Mouse (Mus musculus) forebrain, postnatal 0 days (tissue): ENCODE data around the gene Mdm4. TPM values are rescaled to one million over a fixed set of nuclear protein-coding genes. Genes with fewer than 3 reads are reported as not detected.

Experiments used
- ATAC-seq: fragments of 200-750 bp; cut with Nextera tagmentation; 2 replicates; pipeline ENCODE4 v1.8.0; 2017; ENCODE audit warnings: mild to moderate bottlenecking, moderate library complexity
- DNase-seq: peaks from one replicate; pipeline ENCODE4 v3.0.0-alpha.2; 2015
- H3K27ac ChIP-seq: fragments of 300-500 bp; sonication (generic); 2 replicates; pipeline ENCODE4 v1.5.1; 2014; ENCODE audit warnings: low read depth, mild to moderate bottlenecking, antibody characterized with exemption, low read length, moderate library complexity, mixed read lengths
- H3K27me3 ChIP-seq: fragments of 300-500 bp; sonication (generic); 2 replicates; pipeline ENCODE4 v1.6.1; 2014; ENCODE audit warnings: mild to moderate bottlenecking, low read length, mixed read lengths; ENCODE audit not compliant: insufficient read depth
- H3K36me3 ChIP-seq: fragments of 300-500 bp; sonication (generic); 2 replicates; pipeline ENCODE4 v1.6.1; 2014; ENCODE audit warnings: mild to moderate bottlenecking, moderate library complexity; ENCODE audit not compliant: insufficient read depth
- H3K4me1 ChIP-seq: fragments of 300-500 bp; sonication (generic); 2 replicates; pipeline ENCODE4 v1.6.1; 2014; ENCODE audit warnings: antibody characterized with exemption; ENCODE audit not compliant: insufficient read depth
- H3K4me2 ChIP-seq: fragments of 300-500 bp; sonication (generic); 2 replicates; pipeline ENCODE4 v1.6.1; 2014; ENCODE audit warnings: low read depth, mild to moderate bottlenecking, moderate library complexity
- H3K4me3 ChIP-seq: fragments of 300-500 bp; sonication (generic); 2 replicates; pipeline ENCODE4 v1.5.1; 2014; ENCODE audit warnings: low read depth, low read length, mixed read lengths
- H3K9ac ChIP-seq: fragments of 300-500 bp; sonication (generic); 2 replicates; pipeline ENCODE4 v1.6.1; 2014; ENCODE audit warnings: mild to moderate bottlenecking
- H3K9me3 ChIP-seq: fragments of 300-500 bp; sonication (generic); 2 replicates; pipeline ENCODE4 v1.6.1; 2016; ENCODE audit warnings: low read length
- CTCF ChIP-seq: sonication (generic); IDR thresholded peaks from 2 replicates; pipeline ENCODE4 v1.5.1; 2016; ENCODE audit warnings: antibody characterized with exemption, control low read depth, low read depth
- WGBS: fragments of 180-500 bp; shearing (Covaris S2); extraction: QIAGEN DNeasy Blood & Tissue Kit; methylation state at CpG from one replicate; pipeline ENCODE4 v1.1.7; 2014; 5-methylcytosine and 5-hydroxymethylcytosine counted together
- polyA plus RNA-seq: library from polyadenylated mRNA; unstranded; fragments of >200 nt; fragmentation: Nextera tagmentation; extraction: Ambion mirVana; gene quantifications from 2 replicates; pipeline ENCODE4 v1.2.1, GENCODE M21; 2015
- total RNA-seq: library from RNA; depleted of rRNA; stranded (reverse); fragments of >200 nt; gene quantifications from 2 replicates; pipeline ENCODE4 v1.2.3, GENCODE M21; 2014

Mdm4 gene
- total and polyA plus RNA-seq, 2 experiments from 2014 or later, result 27.4 to 74.8 TPM

DNA sequence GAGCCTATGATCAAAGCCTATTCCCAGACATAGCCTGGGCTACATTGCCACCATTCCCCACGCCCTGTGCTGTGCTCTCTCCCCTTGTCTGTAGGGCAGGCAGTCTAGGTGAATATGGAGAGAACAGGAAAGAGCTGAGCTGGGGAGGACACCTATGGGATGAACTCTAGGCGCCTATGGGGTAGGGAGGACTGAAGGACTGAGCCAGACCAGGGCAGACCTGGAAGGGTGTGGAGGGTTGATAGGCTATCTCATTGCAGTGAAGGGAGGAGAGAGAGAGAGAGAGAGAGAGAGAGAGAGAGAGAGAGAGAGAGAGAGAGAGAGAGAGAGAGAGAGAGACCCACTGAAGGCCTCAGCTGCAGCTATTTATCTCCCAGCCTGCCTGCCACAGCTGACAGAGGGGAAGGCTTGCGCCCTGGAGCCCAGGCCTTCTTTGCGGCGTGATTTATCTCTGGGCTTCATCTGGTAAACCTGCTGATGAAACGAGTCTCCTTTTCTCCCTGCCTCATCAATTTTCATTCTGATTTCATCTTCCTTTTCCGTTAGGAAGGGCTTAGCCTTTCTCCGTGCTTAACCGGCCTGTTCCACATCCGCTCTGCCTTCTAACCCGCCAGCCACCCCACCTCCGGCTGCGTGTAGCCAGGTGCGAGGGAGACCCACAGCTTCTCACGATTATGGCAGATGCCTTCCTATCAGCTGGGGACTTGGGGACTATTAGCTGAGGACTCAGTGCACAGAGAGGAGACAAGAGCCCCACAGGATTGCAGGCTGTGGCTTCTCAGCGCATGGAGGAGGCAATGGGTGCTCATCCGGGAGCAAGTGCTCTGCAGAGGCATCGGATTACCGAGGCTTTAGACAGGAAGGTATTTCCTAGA lies 102.1 kb downstream of the Mdm4 start:
- DNase-seq (no peak), ATAC-seq (0 out of 2 replicates have a peak, but pooled peaks have one; percentile 32)
- H3K27me3 ChIP-seq, result no peaks in the 10 kb centered on the region
- H3K36me3 ChIP-seq, result 0 out of 2 replicates have a peak, but pooled peaks cover 7% of the 10 kb centered on the region
- H3K9me3 ChIP-seq, result no peaks in the 10 kb centered on the region
- no peak for TF ChIP-seq CTCF
- no peaks in the 10 kb centered on the region for H3K4me1 ChIP-seq
- H3K4me3 ChIP-seq, result no peak overlapping the region
- no peak overlapping the region for H3K9ac ChIP-seq
- WGBS, result 61% methylated on average over 19 of the region's 19 CpGs
- no peak overlapping the region for H3K4me2 ChIP-seq
- no peak overlapping the region for H3K27ac ChIP-seq

DNA sequence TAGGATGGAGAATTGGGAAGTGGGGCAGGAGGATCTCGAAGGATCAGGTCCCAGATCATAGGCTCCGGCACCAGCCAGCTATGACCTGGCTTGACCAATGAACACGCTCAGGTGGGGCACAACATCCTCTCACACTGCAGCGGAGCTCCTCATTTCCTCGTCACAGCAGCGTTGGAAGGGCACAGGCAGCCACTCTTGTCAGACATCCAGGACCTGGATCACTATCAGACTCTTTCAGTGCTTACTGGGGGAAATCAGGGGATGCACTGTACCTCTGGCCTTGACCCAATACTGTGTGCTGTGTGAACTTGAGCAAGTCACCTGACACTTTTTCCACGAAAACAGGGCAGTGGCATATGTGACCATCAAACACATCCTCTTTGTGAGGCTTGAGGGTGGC lies 105.1 kb downstream of the Mdm4 start:
- Histone ChIP-seq H3K4me1 (peaks cover 12% of the 10 kb centered on the region; the same call in 1 of the 2 replicates), H3K36me3 (0 out of 2 replicates have a peak, but pooled peaks cover 7% of the 10 kb centered on the region), H3K9me3 (no peaks in the 10 kb centered on the region), H3K4me3 (no peak overlapping the region), H3K9ac (no peak overlapping the region), H3K27ac (no peak overlapping the region), H3K27me3 (no peaks in the 10 kb centered on the region), H3K4me2 (no peak overlapping the region)
- TF ChIP-seq CTCF, result no peak
- DNase-seq (no peak), ATAC-seq (no peak)
- 79% methylated on average over 7 of the region's 7 CpGs for WGBS

DNA sequence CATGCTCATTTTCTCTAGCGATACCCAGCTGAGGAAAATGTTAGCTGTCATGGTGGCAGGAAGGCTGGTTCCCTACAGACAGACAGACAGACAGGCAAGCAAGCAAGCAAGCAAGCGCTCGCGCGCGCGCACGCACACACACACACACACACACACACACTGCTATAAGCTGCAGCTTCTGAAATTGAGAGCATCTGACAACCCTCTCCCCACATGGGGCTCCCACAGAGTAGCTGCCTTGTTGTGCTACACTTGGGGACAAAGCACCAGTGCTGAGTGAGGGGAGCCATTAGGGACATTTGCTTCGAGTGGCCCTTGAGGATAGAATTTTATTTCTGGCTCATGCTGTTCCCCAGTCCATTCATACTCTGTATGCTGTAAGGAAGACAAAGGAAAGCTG lies 108.1 kb downstream of the Mdm4 start:
- 36% methylated on average over 9 of the region's 9 CpGs for WGBS
- no peaks in the 10 kb centered on the region for H3K27me3 ChIP-seq
- H3K27ac ChIP-seq, result 0 out of 2 replicates have a peak overlapping the region, but pooled peaks have one; percentile 21
- TF ChIP-seq CTCF, result no peak
- no peak overlapping the region for H3K4me3 ChIP-seq
- no peak overlapping the region for H3K4me2 ChIP-seq
- DNase-seq, result peak; percentile 54
- peak; percentile 38 for ATAC-seq
- H3K9ac ChIP-seq, result 0 out of 2 replicates have a peak overlapping the region, but pooled peaks have one; percentile 10
- 0 out of 2 replicates have a peak, but pooled peaks cover 7% of the 10 kb centered on the region for H3K36me3 ChIP-seq
- no peaks in the 10 kb centered on the region for H3K9me3 ChIP-seq
- H3K4me1 ChIP-seq, result peaks cover 12% of the 10 kb centered on the region; the same call in 1 of the 2 replicates

GRCm38 (mm10) chr1:132921071-132921470 lies 109.3 kb downstream of the Mdm4 start:
- H3K9me3 ChIP-seq, result no peaks in the 10 kb centered on the region
- H3K9ac ChIP-seq, result 0 out of 2 replicates have a peak overlapping the region, but pooled peaks have one; percentile 28
- H3K4me2 ChIP-seq, result 0 out of 2 replicates have a peak overlapping the region, but pooled peaks have one; percentile 2
- no peaks in the 10 kb centered on the region for H3K27me3 ChIP-seq
- ATAC-seq (peak; percentile 80), DNase-seq (peak; percentile 57)
- peak; percentile 36 for TF ChIP-seq CTCF
- peaks cover 16% of the 10 kb centered on the region for H3K4me1 ChIP-seq
- WGBS, result 3% methylated on average over 13 of the region's 13 CpGs
- H3K4me3 ChIP-seq, result no peak overlapping the region
- H3K36me3 ChIP-seq, result 0 out of 2 replicates have a peak, but pooled peaks cover 2% of the 10 kb centered on the region
- peak overlapping the region; percentile 24; the same call in 1 of the 2 replicates for H3K27ac ChIP-seq

- 0 out of 2 replicates have a peak, but pooled peaks cover under 1% of the 10 kb centered on the region for H3K36me3 ChIP-seq
- H3K4me2 ChIP-seq, result no peak overlapping the region
- TF ChIP-seq CTCF, result no peak
- no peak overlapping the region for H3K4me3 ChIP-seq
- DNase-seq (no peak), ATAC-seq (no peak)
- peaks cover 21% of the 10 kb centered on the region for H3K4me1 ChIP-seq
- no peak overlapping the region for H3K27ac ChIP-seq
- no peaks in the 10 kb centered on the region for H3K27me3 ChIP-seq
- 80% methylated on average over 8 of the region's 8 CpGs for WGBS
- no peaks in the 10 kb centered on the region for H3K9me3 ChIP-seq
- H3K9ac ChIP-seq, result no peak overlapping the region
Measured at GRCm38 (mm10) chr1:132919258-132919657, 111.1 kb downstream of the Mdm4 start.

DNA sequence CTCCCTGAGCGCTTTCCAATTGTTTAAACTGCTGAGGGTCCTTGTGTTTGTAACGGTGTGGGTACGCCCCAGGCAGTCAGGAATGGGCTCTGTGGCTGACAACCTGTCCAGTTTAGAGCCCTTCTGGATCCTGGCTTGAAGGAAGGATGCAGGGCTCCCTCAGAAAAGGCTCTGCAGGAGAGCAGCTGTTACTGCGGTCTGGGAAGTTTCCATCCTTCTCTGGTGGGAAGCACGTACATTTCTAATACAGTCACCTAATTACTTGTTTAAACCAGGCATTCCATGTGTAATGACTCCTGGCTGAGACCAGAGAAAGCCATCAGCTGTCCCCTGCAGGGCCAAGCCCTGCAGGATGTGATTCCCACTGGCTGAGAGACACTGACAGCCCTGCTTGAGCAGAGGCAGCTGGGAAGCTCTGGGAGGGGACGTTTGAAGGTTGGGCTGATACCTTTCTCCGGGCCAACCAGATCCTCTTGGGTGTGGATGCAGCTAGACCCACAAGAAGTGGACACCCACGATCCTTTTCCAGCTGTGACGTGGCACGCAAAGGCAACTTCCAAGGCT lies 112.2 kb downstream of the Mdm4 start:
- Histone ChIP-seq H3K4me1 (peaks cover 21% of the 10 kb centered on the region), H3K9me3 (no peaks in the 10 kb centered on the region), H3K27ac (no peak overlapping the region), H3K4me3 (no peak overlapping the region), H3K4me2 (no peak overlapping the region), H3K9ac (no peak overlapping the region), H3K27me3 (no peaks in the 10 kb centered on the region), H3K36me3 (0 out of 2 replicates have a peak, but pooled peaks cover 4% of the 10 kb centered on the region)
- TF ChIP-seq CTCF, result no peak
- DNase-seq, result no peak
- ATAC-seq, result no peak
- WGBS, result 25% methylated on average over 10 of the region's 10 CpGs
